Mouse (Mus musculus) left cerebral cortex, postnatal 36 days (tissue): ENCODE measurements at regions not wholly inside any gene's neighbourhood (a gene's known extent, or its start where the extent isn't known, plus 50 kb on each side); places are given as distances from the start of the nearest gene placed in this dataset.

Experiments used
- DNase-seq, 2 experiments: peaks; one replicate each; pipeline ENCODE4 v3.0.0; 2021 to 2022; ENCODE audit warnings: low spot score in 2 of 2, mixed read lengths in 1 of 2
- intact Hi-C: fragments of 180-260 bp; cut with DNase I; formaldehyde crosslinking; loops from one replicate; pipeline ENCODE4 v1.15.1; 2025

- DNase-seq, result no peak
- intact Hi-C loops, result no loop called here
These were observed 327.6 kb downstream of the Pmp22 start for GRCm38 (mm10) chr11:63456356-63456755.

GRCm38 (mm10) chr11:63457250-63457649 lies 328.5 kb downstream of the Pmp22 start:
- intact Hi-C loops, result no loop called here
- no peak for DNase-seq

- intact Hi-C loops, result no loop called here
- no peak for DNase-seq
These were observed 331.4 kb downstream of the Pmp22 start for GRCm38 (mm10) chr11:63460146-63460545.

GRCm38 (mm10) chr11:63463797-63464331 lies 335.1 kb downstream of the Pmp22 start:
- intact Hi-C loops, result no loop called here
- DNase-seq, result no peak

GRCm38 (mm10) chr11:63465941-63466340 lies 337.2 kb downstream of the Pmp22 start:
- DNase-seq, result no peak
- intact Hi-C loops, result no loop called here

- intact Hi-C loops, result no loop called here
- DNase-seq, result no peak
These were observed 337.8 kb downstream of the Pmp22 start for GRCm38 (mm10) chr11:63466541-63466940.

- intact Hi-C loops, result no loop called here
- DNase-seq, result no peak
These were observed 346.0 kb downstream of the Pmp22 start for GRCm38 (mm10) chr11:63474831-63475230.

- no peak for DNase-seq
- intact Hi-C loops, result no loop called here
These were observed 353.0 kb downstream of the Pmp22 start for GRCm38 (mm10) chr11:63481676-63482310.

GRCm38 (mm10) chr11:63482593-63482992 lies 353.8 kb downstream of the Pmp22 start:
- no peak for DNase-seq
- intact Hi-C loops, result no loop called here

- DNase-seq, result no peak
- intact Hi-C loops, result no loop called here
These were observed 358.4 kb downstream of the Pmp22 start for GRCm38 (mm10) chr11:63487203-63487602.

GRCm38 (mm10) chr11:63502181-63502580 lies 373.4 kb downstream of the Pmp22 start:
- intact Hi-C loops, result no loop called here
- DNase-seq, result no peak

- no peak for DNase-seq
- intact Hi-C loops, result no loop called here
These were observed 378.6 kb downstream of the Pmp22 start for GRCm38 (mm10) chr11:63507387-63507786.

- intact Hi-C loops, result no loop called here
- no peak for DNase-seq
These were observed 379.9 kb downstream of the Pmp22 start for GRCm38 (mm10) chr11:63508727-63509126.

GRCm38 (mm10) chr11:63510611-63511010 lies 381.8 kb downstream of the Pmp22 start:
- intact Hi-C loops, result no loop called here
- DNase-seq, result no peak

- no peak for DNase-seq
- intact Hi-C loops, result no loop called here
These were observed 385.8 kb downstream of the Pmp22 start for GRCm38 (mm10) chr11:63514615-63515014.

GRCm38 (mm10) chr11:63518847-63519246 lies 390.1 kb downstream of the Pmp22 start:
- no peak for DNase-seq
- intact Hi-C loops, result no loop called here

- intact Hi-C loops, result no loop called here
These were observed 395.5 kb downstream of the Pmp22 start for GRCm38 (mm10) chr11:63524254-63524653.

GRCm38 (mm10) chr11:63525431-63525830 lies 396.6 kb downstream of the Pmp22 start:
- intact Hi-C loops, result no loop called here
- no peak for DNase-seq

More at GRCm38 (mm10) chr11:63524254-63524653, 395.5 kb downstream of the Pmp22 start:
- DNase-seq, result no peak

GRCm38 (mm10) chr11:63525956-63526355 lies 396.1 kb downstream of the Hs3st3b1 start:
- DNase-seq, result no peak
- intact Hi-C loops, result no loop called here

GRCm38 (mm10) chr11:63532752-63533151 lies 389.3 kb downstream of the Hs3st3b1 start:
- no peak for DNase-seq
- intact Hi-C loops, result no loop called here

- intact Hi-C loops, result no loop called here
- DNase-seq, result no peak
These were observed 388.4 kb downstream of the Hs3st3b1 start for GRCm38 (mm10) chr11:63533555-63534200.
